Mouse (Mus musculus) embryonic facial prominence, embryonic 14.5 days (tissue): ENCODE results near the gene Smc4. TPM values are rescaled to one million over a fixed set of nuclear protein-coding genes. Genes with fewer than 3 reads are reported as not detected.

Experiments
- ATAC-seq: fragments of 200-750 bp; cut with Nextera tagmentation; 2 replicates; pipeline ENCODE4 v1.8.0; 2017; ENCODE audit warnings: low read depth, moderate number of reproducible peaks, moderate TSS enrichment
- DNase-seq: peaks from one replicate; pipeline ENCODE4 v3.0.0-alpha.2; 2015; ENCODE audit warnings: low spot score
- H3K27ac ChIP-seq: fragments of 300-500 bp; sonication (generic); replicated peaks from 2 replicates; pipeline ENCODE4 v1.5.1; 2014; ENCODE audit warnings: low read depth, mild to moderate bottlenecking, low read length, moderate library complexity
- H3K27me3 ChIP-seq: fragments of 300-500 bp; sonication (generic); replicated peaks from 2 replicates; pipeline ENCODE4 v1.6.1; 2014; ENCODE audit warnings: low read length; ENCODE audit not compliant: control insufficient read depth, insufficient read depth
- H3K36me3 ChIP-seq: fragments of 300-500 bp; sonication (generic); 2 replicates; pipeline ENCODE4 v1.6.1; 2014; ENCODE audit warnings: low read length, mixed read lengths; ENCODE audit not compliant: control insufficient read depth, insufficient read depth
- H3K4me1 ChIP-seq: fragments of 300-500 bp; sonication (generic); 2 replicates; pipeline ENCODE4 v1.6.1; 2014; ENCODE audit warnings: antibody characterized with exemption, low read length; ENCODE audit not compliant: control insufficient read depth, insufficient read depth
- H3K4me2 ChIP-seq: fragments of 300-500 bp; sonication (generic); 2 replicates; pipeline ENCODE4 v1.6.1; 2014; ENCODE audit warnings: low read depth, mild to moderate bottlenecking, low read length, moderate library complexity, mixed read lengths
- H3K4me3 ChIP-seq: fragments of 300-500 bp; sonication (generic); 2 replicates; pipeline ENCODE4 v1.5.1; 2014; ENCODE audit warnings: low read depth, mild to moderate bottlenecking, low read length
- H3K9ac ChIP-seq: fragments of 300-500 bp; sonication (generic); 2 replicates; pipeline ENCODE4 v1.6.1; 2014; ENCODE audit warnings: low read depth, mild to moderate bottlenecking, low read length, moderate library complexity, mixed read lengths
- H3K9me3 ChIP-seq: fragments of 300-500 bp; sonication (generic); 2 replicates; pipeline ENCODE4 v1.6.1; 2016; ENCODE audit warnings: low read length; ENCODE audit not compliant: control insufficient read depth
- WGBS: fragments of 180-500 bp; shearing (Covaris S2); extraction: QIAGEN DNeasy Blood & Tissue Kit; methylation state at CpG from one replicate; pipeline ENCODE4 v1.1.7; 2014; 5-methylcytosine and 5-hydroxymethylcytosine counted together
- polyA plus RNA-seq: library from polyadenylated mRNA; unstranded; fragments of >200 nt; fragmentation: Nextera tagmentation; extraction: Ambion mirVana; gene quantifications from 2 replicates; pipeline ENCODE4 v1.2.1, GENCODE M21; 2014

Gene Smc4
- polyA plus RNA-seq, 1 experiment from 2014 or later, result 121 TPM

DNA sequence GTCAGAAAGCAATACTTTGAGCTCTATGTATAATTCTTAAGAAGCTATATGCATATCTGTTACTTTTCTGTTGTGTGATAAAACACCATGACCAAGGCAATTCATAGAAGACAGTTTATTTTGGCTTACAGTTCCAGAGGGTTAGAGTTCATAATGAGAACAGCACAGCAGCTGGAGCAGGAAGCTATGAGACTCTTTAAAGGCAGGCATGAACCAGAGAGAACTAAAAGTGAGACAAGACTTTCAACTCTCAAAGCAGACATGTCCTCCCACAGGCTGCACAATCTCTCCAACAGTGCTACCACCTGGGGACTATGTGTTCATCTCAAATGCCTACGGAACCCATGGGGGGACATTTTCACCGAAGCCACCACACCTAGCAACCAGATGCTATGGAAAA lies 35.6 kb downstream of the Smc4 start:
- H3K9ac ChIP-seq, result no peak overlapping the region
- H3K4me1 ChIP-seq, result peaks cover 3% of the 10 kb centered on the region; the same call in 1 of the 2 replicates
- H3K9me3 ChIP-seq, result no peaks in the 10 kb centered on the region
- no peak overlapping the region for H3K4me3 ChIP-seq
- DNase-seq (no peak), ATAC-seq (no peak)
- WGBS, result 86% methylated on average over 2 of the region's 2 CpGs
- no peak overlapping the region for H3K27ac ChIP-seq
- no peaks in the 10 kb centered on the region for H3K27me3 ChIP-seq
- H3K4me2 ChIP-seq, result no peak overlapping the region
- peaks cover 33% of the 10 kb centered on the region for H3K36me3 ChIP-seq

DNA sequence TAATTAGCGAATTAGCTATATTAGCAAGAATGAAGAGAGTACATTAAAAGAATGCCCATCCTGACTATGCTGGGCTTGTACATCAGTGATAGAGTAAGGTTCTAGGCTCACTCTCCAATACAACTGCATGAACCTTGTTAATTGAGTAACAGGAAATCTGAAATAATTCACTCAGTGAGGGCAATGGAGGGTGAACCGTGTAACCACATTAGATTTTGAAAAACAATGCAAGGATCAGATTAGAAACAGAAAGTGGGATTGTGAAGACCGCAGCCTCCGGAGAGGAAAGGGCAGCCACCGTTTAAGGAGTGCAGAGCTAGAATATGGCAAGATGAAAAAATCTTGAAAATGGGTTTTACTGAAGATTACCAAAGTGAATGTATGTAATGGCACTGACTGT lies 36.8 kb downstream of the Smc4 start:
- Histone ChIP-seq H3K9me3 (no peaks in the 10 kb centered on the region), H3K27ac (no peak overlapping the region), H3K36me3 (peaks cover 22% of the 10 kb centered on the region), H3K9ac (no peak overlapping the region), H3K4me1 (peaks cover 11% of the 10 kb centered on the region; the same call in 1 of the 2 replicates), H3K4me3 (no peak overlapping the region; the same call in 1 of the 2 replicates), H3K4me2 (peak overlapping the region; percentile 45), H3K27me3 (no peaks in the 10 kb centered on the region)
- DNase-seq (no peak), ATAC-seq (no peak)
- WGBS, result 66% methylated on average over 5 of the region's 5 CpGs

GRCm38 (mm10) chr3:69044167-69044591 lies 39.6 kb downstream of the Smc4 start:
- Histone ChIP-seq H3K27ac (peak overlapping the region; percentile 79), H3K9me3 (no peaks in the 10 kb centered on the region), H3K36me3 (peaks cover 14% of the 10 kb centered on the region), H3K4me3 (peak overlapping the region; percentile 87), H3K27me3 (no peaks in the 10 kb centered on the region), H3K4me2 (peak overlapping the region; percentile 75), H3K4me1 (peaks cover 11% of the 10 kb centered on the region; the same call in 1 of the 2 replicates), H3K9ac (peak overlapping the region; percentile 91)
- ATAC-seq (peak; percentile 67), DNase-seq (no peak)
- WGBS, result 0% methylated on average over 24 of the region's 42 CpGs

DNA sequence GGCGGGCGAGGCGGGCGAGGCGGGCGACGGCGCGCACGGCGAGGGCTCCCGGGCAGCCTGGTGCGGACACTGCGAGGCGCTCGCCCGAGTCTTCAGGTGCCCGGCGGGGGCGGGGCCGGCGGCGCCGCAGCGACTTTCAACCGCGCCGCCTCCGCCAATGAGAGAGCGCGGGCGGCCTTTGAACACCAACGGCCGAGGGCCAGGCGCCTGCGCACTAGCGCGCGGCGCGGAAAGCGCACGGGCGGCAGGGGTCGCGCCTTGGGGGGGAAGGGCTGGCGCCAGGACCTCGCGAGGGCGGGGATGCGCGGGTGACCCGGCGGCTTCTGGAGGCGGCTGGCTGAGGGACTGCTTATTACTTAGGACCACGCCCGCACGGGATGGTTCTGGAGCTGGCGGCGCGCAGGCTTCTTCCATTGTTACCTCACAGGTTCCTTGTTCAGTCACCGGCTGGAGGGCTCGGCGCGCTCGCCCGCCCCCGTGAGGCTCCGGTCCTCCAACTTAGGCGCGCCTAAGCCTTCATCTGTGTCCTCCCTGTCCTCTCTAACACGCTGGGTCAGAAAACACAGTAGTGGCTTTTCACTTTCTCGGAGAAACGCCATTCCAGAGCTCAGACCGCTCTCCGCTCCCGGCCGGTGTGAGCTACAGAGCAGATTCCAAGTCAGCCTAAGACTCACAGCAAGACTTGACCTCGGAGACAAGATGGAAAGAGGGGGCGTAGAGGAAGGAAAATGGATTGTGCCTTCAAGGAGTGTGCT lies 40.3 kb downstream of the Smc4 start, which contains the start of gene Trim59:
Gene Trim59 (minus strand): TSS at position 111 of the 755 bp plus-strand sequence.
- peaks cover 14% of the 10 kb centered on the region for H3K36me3 ChIP-seq
- H3K4me1 ChIP-seq, result peaks cover 11% of the 10 kb centered on the region; the same call in 1 of the 2 replicates
- ATAC-seq (peak; percentile 95), DNase-seq (peak; percentile 97)
- H3K9me3 ChIP-seq, result no peaks in the 10 kb centered on the region
- H3K4me3 ChIP-seq, result peak within 1 kb of the TSS; percentile 87
- peak within 1 kb of the TSS; percentile 79 for H3K27ac ChIP-seq
- H3K27me3 ChIP-seq, result no peaks in the 10 kb centered on the region
- peak within 1 kb of the TSS; percentile 91 for H3K9ac ChIP-seq
- H3K4me2 ChIP-seq, result peak within 1 kb of the TSS; percentile 75
- WGBS, result under 1% methylated on average over 37 of the region's 80 CpGs

DNA sequence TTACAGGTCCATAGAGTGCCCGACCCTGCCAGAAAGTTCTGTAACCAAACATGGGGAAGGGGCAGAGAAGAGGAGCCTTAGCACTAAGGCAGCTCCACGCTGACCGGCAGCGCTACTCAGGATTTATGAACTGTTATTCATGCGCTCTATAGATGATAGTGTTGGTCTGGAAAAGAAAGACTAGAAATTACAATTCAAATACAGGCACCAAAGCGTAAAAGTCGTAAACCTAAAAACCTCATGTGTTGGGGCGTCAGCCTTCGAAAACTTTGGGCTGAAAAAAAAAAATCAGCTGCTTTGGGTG lies 40.8 kb downstream of the Smc4 start:
- Histone ChIP-seq H3K9me3 (no peaks in the 10 kb centered on the region), H3K36me3 (peaks cover 10% of the 10 kb centered on the region; the same call in 1 of the 2 replicates), H3K27ac (peak overlapping the region; percentile 79), H3K9ac (peak overlapping the region; percentile 91), H3K4me1 (peaks cover 11% of the 10 kb centered on the region; the same call in 1 of the 2 replicates), H3K4me2 (peak overlapping the region; percentile 75), H3K27me3 (no peaks in the 10 kb centered on the region), H3K4me3 (peak overlapping the region; percentile 87)
- ATAC-seq, result no peak
- peak; percentile 28 for DNase-seq
- WGBS, result 3% methylated on average over 9 of the region's 9 CpGs

DNA sequence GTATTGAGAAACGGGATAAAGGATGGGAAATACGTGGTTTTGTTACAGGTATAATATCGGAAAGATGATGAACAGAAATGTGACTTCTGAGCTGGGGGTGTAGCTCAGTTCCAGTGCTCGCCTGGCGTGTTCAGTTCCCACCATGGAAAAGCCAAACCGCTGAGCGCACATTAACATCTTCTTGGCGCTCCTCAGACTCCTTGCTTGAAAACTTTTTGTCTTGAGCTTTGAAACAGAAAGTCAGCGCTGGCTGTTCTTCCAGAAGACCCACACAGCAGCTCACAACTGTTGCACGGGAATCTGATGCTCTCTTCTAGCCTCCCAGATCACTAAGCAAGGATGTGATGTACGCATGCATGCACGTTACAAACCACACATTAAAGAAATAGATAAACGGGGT lies 41.2 kb downstream of the Smc4 start:
- H3K36me3 ChIP-seq, result peaks cover 7% of the 10 kb centered on the region; the same call in 1 of the 2 replicates
- no peak for ATAC-seq
- DNase-seq, result peak; percentile 29
- WGBS, result 21% methylated on average over 13 of the region's 13 CpGs
- H3K9me3 ChIP-seq, result no peaks in the 10 kb centered on the region
- H3K9ac ChIP-seq, result peak overlapping the region; percentile 52
- H3K4me3 ChIP-seq, result peak overlapping the region; percentile 87
- H3K27ac ChIP-seq, result peak overlapping the region; percentile 79; the same call in 1 of the 2 replicates
- H3K4me2 ChIP-seq, result peak overlapping the region; percentile 75
- H3K27me3 ChIP-seq, result no peaks in the 10 kb centered on the region
- H3K4me1 ChIP-seq, result peaks cover 11% of the 10 kb centered on the region; the same call in 1 of the 2 replicates

- WGBS, result 68% methylated on average over 4 of the region's 4 CpGs
- H3K9ac ChIP-seq, result no peak overlapping the region
- H3K9me3 ChIP-seq, result no peaks in the 10 kb centered on the region
- H3K4me2 ChIP-seq, result no peak overlapping the region
- DNase-seq (no peak), ATAC-seq (no peak)
- H3K27me3 ChIP-seq, result no peaks in the 10 kb centered on the region
- H3K36me3 ChIP-seq, result 0 out of 2 replicates have a peak, but pooled peaks cover 4% of the 10 kb centered on the region
- no peak overlapping the region for H3K27ac ChIP-seq
- no peak overlapping the region for H3K4me3 ChIP-seq
- peaks cover 11% of the 10 kb centered on the region; the same call in 1 of the 2 replicates for H3K4me1 ChIP-seq
Observed at GRCm38 (mm10) chr3:69046509-69046908, 42.0 kb downstream of the Smc4 start.

DNA sequence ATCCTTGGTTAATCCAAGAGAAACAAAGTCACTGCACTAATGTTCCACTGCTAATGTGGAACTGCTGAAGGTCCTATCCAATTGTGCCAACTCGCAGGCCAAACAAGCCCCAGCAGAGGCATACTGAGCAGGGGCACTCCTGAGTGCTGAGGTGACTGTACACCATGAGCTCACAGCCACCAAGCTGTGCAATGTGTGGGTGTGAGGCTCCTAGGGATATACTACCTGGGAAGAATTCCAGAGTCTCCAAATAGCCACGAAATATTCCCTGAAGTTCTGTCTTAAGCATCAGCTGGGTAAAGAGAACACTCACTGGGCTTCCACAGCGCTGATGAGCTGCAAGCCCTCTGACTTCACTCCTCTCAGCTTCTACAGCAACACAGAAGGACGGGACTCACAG lies 43.1 kb downstream of the Smc4 start:
- Histone ChIP-seq H3K4me2 (no peak overlapping the region), H3K4me3 (no peak overlapping the region), H3K9me3 (no peaks in the 10 kb centered on the region), H3K4me1 (peaks cover 8% of the 10 kb centered on the region; the same call in 1 of the 2 replicates), H3K27ac (no peak overlapping the region), H3K9ac (no peak overlapping the region; the same call in 1 of the 2 replicates), H3K36me3 (no peaks in the 10 kb centered on the region), H3K27me3 (no peaks in the 10 kb centered on the region)
- DNase-seq (no peak), ATAC-seq (no peak)
- WGBS, result 77% methylated on average over 4 of the region's 4 CpGs
